Mouse (Mus musculus): ENCODE data around the gene Camta1.

Gene Camta1

GRCm38 (mm10) chr4:151861806-151862739 is at the start of gene Camta1:
Gene Camta1, minus strand, starts transcription at chr4:151861876.
- DNase-seq (ENCODE audit: low spot score) = peak; percentile 99

GRCm38 (mm10) chr4:151908809-151909208 is 47.1 kb upstream of the Camta1 start:
- no peak for DNase-seq (ENCODE audit: low spot score)

GRCm38 (mm10) chr4:151907577-151908343 is 46.1 kb upstream of the Camta1 start:
- DNase-seq (ENCODE audit: low spot score) = no peak

- no peak for DNase-seq (ENCODE audit: low spot score)
Measured at GRCm38 (mm10) chr4:151905621-151906020, 43.9 kb upstream of the Camta1 start.

GRCm38 (mm10) chr4:151904098-151904497 is 42.4 kb upstream of the Camta1 start:
- no peak for DNase-seq (ENCODE audit: low spot score)

DNA sequence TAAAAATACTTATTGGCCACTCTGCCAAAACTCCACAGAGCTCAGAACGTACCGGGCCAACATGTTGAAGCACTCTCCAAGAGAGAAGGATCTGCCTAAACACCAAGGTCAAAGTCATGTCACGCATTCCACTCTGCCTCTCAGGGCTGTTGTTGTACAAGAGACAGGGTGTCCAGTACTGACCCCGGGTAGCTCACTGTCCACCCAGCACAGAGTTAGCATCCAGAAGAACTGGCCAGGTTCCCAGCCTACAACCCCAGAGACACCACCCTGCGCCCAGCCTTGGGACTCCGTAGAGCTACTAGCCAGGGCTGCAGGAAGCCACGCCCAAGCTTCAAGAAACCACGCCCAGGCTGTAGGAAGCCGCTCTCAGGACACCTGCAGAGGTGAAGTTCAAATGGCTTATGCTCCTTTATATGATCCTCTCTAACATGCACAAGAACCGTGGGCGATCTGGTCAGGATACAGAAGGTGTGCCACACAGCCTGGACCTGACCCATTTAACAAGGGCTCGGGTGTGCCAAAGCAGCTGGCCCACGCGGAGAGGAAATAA is 41.1 kb upstream of the Camta1 start:
- DNase-seq (ENCODE audit: low spot score) = peak; percentile 25

GRCm38 (mm10) chr4:151902046-151902688 is 40.5 kb upstream of the Camta1 start:
- DNase-seq (ENCODE audit: low spot score) = no peak

GRCm38 (mm10) chr4:151901422-151901821 is 39.7 kb upstream of the Camta1 start:
- no peak for DNase-seq (ENCODE audit: low spot score)

GRCm38 (mm10) chr4:151900735-151901134 is 39.1 kb upstream of the Camta1 start:
- DNase-seq (ENCODE audit: low spot score) = no peak

GRCm38 (mm10) chr4:151899707-151900384 is 38.2 kb upstream of the Camta1 start:
- DNase-seq (ENCODE audit: low spot score) = no peak

DNA sequence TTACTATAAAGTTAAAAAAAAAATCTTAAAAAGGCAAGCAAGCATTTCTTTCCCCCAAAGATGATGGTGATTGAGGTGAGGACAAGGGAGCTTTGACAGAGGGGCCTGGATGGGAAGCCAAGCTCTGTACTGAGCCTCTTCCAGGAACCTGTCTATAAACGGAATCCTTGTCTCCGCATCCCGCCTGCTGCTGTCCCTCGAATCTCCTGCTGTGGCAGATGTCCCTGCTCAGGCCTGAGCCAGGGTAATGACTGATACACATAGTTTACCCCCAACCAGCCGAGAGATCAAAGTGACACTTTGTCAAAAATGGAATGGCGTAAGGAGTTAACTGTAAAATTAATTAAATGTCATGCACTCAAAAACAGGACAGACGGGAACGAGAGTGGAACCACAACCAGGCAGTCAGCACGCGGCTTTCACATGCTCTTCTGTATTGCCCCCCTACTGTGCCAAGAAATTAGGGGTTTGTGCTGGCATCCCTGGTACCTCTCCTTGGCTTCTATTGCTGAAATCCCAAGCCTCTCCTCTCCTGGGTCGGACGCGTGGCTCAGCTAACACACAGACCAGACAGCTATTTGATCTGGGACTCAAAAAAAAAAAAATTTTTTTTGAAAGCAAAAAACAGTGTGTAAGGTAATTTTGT is 37.0 kb upstream of the Camta1 start:
- DNase-seq (ENCODE audit: low spot score) = no peak

DNA sequence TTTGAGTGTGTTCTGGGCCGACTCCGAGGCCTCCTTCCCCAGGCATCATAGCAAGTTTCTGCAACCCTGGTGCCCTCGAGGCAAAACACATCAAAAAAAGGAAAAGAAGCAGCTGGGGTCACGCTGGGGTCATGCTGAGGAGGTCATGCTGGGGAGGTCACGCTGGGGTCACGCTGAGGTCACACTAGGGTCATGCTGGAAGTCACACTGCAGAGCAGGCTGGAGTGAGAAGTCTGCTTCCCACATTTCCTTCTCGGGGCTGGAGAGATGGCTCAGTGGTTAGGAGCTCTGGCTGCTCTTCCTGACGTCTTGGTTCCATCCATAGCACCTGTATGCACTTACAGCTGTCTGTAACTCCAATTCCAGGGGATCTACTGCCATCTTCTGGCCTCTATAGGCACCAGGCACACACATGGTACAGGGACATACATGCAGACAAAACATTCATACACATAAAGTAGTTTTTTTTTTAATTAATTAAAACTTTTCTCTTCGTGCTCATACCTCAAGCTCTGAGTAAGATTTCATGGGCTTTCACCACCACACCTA is 35.5 kb upstream of the Camta1 start:
- DNase-seq (ENCODE audit: low spot score) = no peak

DNA sequence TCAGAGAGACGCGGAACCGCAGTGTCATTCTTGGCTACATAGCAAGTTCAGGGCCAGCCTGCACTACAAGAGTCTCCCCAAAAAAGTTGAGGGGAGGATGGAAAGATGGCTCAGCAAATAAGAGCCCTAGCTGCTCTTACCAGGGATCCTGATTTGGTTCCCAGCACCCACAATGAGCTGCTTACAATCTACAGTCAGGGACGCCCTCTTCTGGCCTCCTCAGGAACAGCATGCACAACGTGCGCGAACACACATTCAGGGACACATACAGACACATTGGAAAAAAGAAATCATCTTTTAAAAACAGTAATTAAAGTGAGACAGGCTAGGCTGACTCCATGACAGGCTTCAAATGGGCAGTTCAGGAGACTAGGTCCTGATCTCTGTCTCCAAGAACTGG is 33.9 kb upstream of the Camta1 start:
- DNase-seq (ENCODE audit: low spot score) = no peak

DNA sequence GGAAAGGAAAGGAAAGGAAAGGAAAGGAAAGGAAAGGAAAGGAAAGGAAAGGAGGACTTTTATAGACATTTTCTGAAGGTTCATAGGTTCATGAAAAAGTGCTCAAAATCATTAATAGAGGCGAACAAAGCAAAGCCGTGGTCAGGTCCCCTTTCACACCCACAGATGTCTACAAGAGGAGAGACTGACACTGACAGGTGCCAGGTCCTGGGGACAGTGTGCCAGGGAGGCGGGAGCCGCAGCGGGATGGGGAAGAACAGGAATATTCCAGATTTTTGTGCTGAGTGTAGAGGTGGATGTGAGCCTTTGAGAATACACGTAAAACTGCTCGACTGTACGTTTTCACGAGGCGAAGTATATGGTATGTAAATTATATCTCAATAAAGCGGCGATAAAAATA is 33.2 kb upstream of the Camta1 start:
- no peak for DNase-seq (ENCODE audit: low spot score)

DNA sequence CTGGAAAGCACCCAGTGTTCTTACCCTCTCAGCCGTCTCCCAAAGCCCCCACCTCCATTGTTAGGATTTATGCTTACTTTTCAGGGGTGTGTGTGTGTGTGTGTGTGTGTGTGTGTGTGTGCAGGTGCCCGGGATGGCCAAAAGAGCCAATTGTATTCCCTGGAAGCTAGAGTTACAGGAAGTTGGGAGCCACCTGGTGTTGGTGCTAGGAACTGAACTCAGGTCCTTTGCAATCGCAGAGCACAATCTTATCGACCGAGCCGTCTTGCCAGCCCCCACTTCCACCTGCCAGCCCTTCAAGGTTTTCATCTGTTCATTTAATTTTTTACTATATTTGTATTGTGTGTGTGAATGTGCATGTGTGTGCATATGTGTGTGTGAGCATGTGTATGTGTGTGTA is 31.6 kb upstream of the Camta1 start:
- DNase-seq (ENCODE audit: low spot score) = no peak

DNA sequence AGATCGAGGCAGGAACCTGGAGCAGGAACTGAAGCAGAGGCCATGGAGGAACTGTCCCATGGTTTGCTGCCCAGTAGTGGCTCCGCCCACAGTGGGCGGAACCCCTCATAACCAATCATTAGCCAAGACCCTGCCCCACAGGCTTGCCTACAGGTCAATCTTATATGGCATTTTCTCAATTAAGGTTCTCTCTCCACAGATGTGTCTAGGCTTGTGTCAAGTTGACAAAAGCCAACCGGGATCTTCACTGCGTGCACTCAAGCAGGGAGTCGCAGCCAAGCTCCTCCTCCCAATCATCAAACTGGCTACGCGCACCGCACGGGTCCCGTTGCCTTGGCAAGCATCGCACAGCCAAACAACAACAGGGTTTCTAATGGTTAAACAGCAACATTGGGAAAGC is 19.9 kb upstream of the Camta1 start:
- DNase-seq (ENCODE audit: low spot score) = no peak

- DNase-seq (ENCODE audit: low spot score) = no peak
Measured at GRCm38 (mm10) chr4:151880044-151880690, 18.5 kb upstream of the Camta1 start.

DNA sequence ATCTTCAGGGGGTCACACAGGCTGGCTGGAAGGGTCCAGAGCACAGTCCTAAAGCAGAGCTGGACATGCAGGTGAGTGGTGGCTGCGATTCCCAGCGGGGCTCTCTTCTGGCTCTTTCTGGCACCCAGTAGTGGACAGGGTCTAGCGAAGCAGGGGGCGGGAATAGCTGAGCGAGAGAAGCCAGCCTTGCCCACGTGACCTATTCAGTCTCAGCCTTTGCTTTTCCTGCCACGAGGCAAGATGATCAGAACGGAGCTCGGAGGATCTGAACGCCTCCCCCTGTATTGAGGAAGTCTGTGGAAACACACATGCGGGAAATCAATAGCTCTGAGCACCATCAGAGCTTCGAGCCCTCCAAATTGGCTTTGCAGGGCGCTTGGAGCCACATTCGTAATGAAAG is 14.7 kb upstream of the Camta1 start:
- DNase-seq (ENCODE audit: low spot score) = no peak

DNA sequence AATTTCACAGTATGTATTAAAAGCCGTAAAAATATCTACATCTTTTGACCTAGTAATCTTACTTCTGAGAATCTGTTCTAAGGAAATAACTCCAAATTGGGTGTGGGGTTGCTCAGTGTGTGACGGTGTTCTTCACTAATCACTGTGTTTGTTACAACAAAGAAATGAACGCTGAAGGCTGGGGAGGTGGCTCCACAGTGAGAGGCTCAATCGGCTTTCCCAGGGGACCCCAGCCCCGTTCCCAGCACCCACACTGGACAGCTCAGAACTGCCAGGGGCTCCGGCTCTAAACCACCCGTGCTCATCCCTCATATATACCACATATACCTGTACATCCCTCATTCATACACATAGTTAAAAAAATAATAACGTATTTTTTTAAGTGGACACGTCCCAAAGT is 1.8 kb upstream of the Camta1 start:
- DNase-seq (ENCODE audit: low spot score) = no peak

- DNase-seq (ENCODE audit: low spot score) = peak; percentile 100
Measured at GRCm38 (mm10) chr4:151861471-151861805, 238 bp downstream of the Camta1 start.
